Mouse (Mus musculus): ENCODE data around the gene Arl13b. TPM values are rescaled to one million over a fixed set of nuclear protein-coding genes. Genes with fewer than 3 reads are reported as not detected.

The Arl13b gene
- polyA plus RNA-seq (2012; rRNA removed) (16.0 and 21.5 TPM in 2 replicates), polyA plus RNA-seq (2014; fragmentation: Nextera tagmentation; extraction: Ambion mirVana) (23.7 and 24.0 TPM in 2 replicates)

GRCm38 (mm10) chr16:62846498-62847312 is at the start of gene Arl13b:
Arl13b (minus strand) TSS chr16:62847040.
- peak within 1 kb of the TSS; percentile 55 for H3K27ac ChIP-seq (replicated peaks; ENCODE audit: low read depth, low read length)
- ATAC-seq (ENCODE audit: low FRiP score, low read depth) (peak; percentile 100), DNase-seq (ENCODE audit: low spot score) (peak; percentile 98)
- H3K4me3 ChIP-seq (replicated peaks; ENCODE audit: low read length) = peak within 1 kb of the TSS; percentile 77
- peak within 1 kb of the TSS; percentile 77 for H3K9ac ChIP-seq (ENCODE audit: low read depth, low read length, severe bottlenecking)
- H3K4me1 ChIP-seq (ENCODE audit: control insufficient read depth, insufficient read depth, low read length) = peaks cover 8% of the 10 kb centered on the region; the same call in 1 of the 2 replicates
- H3K36me3 ChIP-seq (ENCODE audit: control insufficient read depth, insufficient read depth, low read length) = no peaks in the 10 kb centered on the region
- peak within 1 kb of the TSS; percentile 83 for H3K4me2 ChIP-seq (replicated peaks; ENCODE audit: low read depth, low read length, severe bottlenecking)
- H3K9me3 ChIP-seq (ENCODE audit: control insufficient read depth, low read length) = no peaks in the 10 kb centered on the region
- 0 out of 2 replicates have a peak, but pooled peaks have one; percentile 24 for TF ChIP-seq POLR2A (IDR thresholded peaks at IDR 0.05; ENCODE audit: borderline replicate concordance, extremely low read depth, insufficient read depth, insufficient read length)
- H3K27me3 ChIP-seq (ENCODE audit: control insufficient read depth, insufficient read depth, low read length) = no peaks in the 10 kb centered on the region
- under 1% methylated on average over 52 of the region's 52 CpGs for WGBS

DNA sequence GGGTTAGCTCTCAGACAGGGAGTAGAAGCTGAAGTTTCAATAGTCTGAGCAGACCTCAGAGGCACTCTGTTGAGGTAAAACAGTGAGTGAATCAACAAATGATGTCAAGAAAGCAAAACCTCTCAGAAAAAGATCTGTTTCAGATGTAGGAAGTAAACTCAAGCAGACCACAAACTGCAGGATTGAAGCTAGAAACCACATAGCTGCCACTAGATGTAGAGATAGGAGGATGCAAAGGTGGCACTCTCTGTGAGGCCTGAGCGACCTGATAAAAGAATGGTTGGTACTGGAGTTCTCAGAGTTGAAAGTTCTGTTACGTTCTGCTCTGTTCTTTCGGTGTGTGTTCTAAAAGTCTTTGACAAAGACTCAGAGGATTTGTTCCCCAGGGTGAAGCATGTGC is 49.0 kb upstream of the Arl13b start:
- Histone ChIP-seq H3K27me3 (ENCODE audit: control insufficient read depth, insufficient read depth, low read length) (no peaks in the 10 kb centered on the region), H3K27ac (replicated peaks; ENCODE audit: low read depth, low read length) (no peak overlapping the region), H3K36me3 (ENCODE audit: control insufficient read depth, insufficient read depth, low read length) (no peaks in the 10 kb centered on the region), H3K9me3 (ENCODE audit: control insufficient read depth, low read length) (no peaks in the 10 kb centered on the region), H3K4me2 (replicated peaks; ENCODE audit: low read depth, low read length, severe bottlenecking) (no peak overlapping the region), H3K9ac (ENCODE audit: low read depth, low read length, severe bottlenecking) (no peak overlapping the region), H3K4me1 (ENCODE audit: control insufficient read depth, insufficient read depth, low read length) (no peaks in the 10 kb centered on the region), H3K4me3 (replicated peaks; ENCODE audit: low read length) (no peak overlapping the region)
- DNase-seq (ENCODE audit: low spot score) (no peak), ATAC-seq (ENCODE audit: low FRiP score, low read depth) (no peak)
- TF ChIP-seq POLR2A (IDR thresholded peaks at IDR 0.05; ENCODE audit: borderline replicate concordance, extremely low read depth, insufficient read depth, insufficient read length) = no peak
- WGBS = 93% methylated on average over 3 of the region's 3 CpGs

GRCm38 (mm10) chr16:62874065-62874464 is 27.2 kb upstream of the Arl13b start:
- Histone ChIP-seq H3K4me2 (replicated peaks; ENCODE audit: low read depth, low read length, severe bottlenecking) (no peak overlapping the region), H3K9me3 (ENCODE audit: control insufficient read depth, low read length) (no peaks in the 10 kb centered on the region), H3K27ac (replicated peaks; ENCODE audit: low read depth, low read length) (no peak overlapping the region), H3K27me3 (ENCODE audit: control insufficient read depth, insufficient read depth, low read length) (no peaks in the 10 kb centered on the region), H3K4me1 (ENCODE audit: control insufficient read depth, insufficient read depth, low read length) (no peaks in the 10 kb centered on the region), H3K9ac (ENCODE audit: low read depth, low read length, severe bottlenecking) (no peak overlapping the region), H3K4me3 (replicated peaks; ENCODE audit: low read length) (no peak overlapping the region), H3K36me3 (ENCODE audit: control insufficient read depth, insufficient read depth, low read length) (no peaks in the 10 kb centered on the region)
- TF ChIP-seq POLR2A (IDR thresholded peaks at IDR 0.05; ENCODE audit: borderline replicate concordance, extremely low read depth, insufficient read depth, insufficient read length) = no peak
- DNase-seq (ENCODE audit: low spot score) = no peak
- WGBS = 85% methylated on average over 6 of the region's 6 CpGs
- ATAC-seq (ENCODE audit: low FRiP score, low read depth) = no peak

DNA sequence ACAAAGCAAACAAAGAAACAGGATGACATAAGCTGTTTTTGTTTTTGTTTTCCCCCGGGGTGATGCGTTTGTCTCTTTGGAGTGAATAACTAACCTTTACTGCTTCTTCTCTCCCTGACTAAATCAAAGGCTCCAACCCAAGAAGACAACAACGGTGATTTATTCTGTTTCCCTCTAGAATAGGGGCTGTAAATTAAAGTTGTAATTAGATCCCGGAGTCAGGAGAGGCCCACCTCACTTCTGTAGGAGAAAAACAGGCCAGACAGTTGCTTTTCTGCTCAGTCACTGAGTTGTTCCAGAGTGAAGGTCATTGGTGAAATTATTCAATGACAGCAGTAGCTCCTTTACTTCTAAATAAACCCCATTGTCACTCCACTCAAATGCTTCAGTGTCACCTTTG is 26.3 kb upstream of the Arl13b start:
- no peak overlapping the region for H3K27ac ChIP-seq (replicated peaks; ENCODE audit: low read depth, low read length)
- no peaks in the 10 kb centered on the region for H3K4me1 ChIP-seq (ENCODE audit: control insufficient read depth, insufficient read depth, low read length)
- no peak overlapping the region for H3K4me2 ChIP-seq (replicated peaks; ENCODE audit: low read depth, low read length, severe bottlenecking)
- no peaks in the 10 kb centered on the region for H3K36me3 ChIP-seq (ENCODE audit: control insufficient read depth, insufficient read depth, low read length)
- no peak for ATAC-seq (ENCODE audit: low FRiP score, low read depth)
- no peak for DNase-seq (ENCODE audit: low spot score)
- H3K9me3 ChIP-seq (ENCODE audit: control insufficient read depth, low read length) = no peaks in the 10 kb centered on the region
- H3K9ac ChIP-seq (ENCODE audit: low read depth, low read length, severe bottlenecking) = no peak overlapping the region
- WGBS = 5% methylated on average over 4 of the region's 4 CpGs
- H3K27me3 ChIP-seq (ENCODE audit: control insufficient read depth, insufficient read depth, low read length) = no peaks in the 10 kb centered on the region
- TF ChIP-seq POLR2A (IDR thresholded peaks at IDR 0.05; ENCODE audit: borderline replicate concordance, extremely low read depth, insufficient read depth, insufficient read length) = no peak
- no peak overlapping the region for H3K4me3 ChIP-seq (replicated peaks; ENCODE audit: low read length)

GRCm38 (mm10) chr16:62872688-62873117 is 25.9 kb upstream of the Arl13b start:
- H3K27ac ChIP-seq (replicated peaks; ENCODE audit: low read depth, low read length) = no peak overlapping the region
- no peak overlapping the region for H3K9ac ChIP-seq (ENCODE audit: low read depth, low read length, severe bottlenecking)
- H3K9me3 ChIP-seq (ENCODE audit: control insufficient read depth, low read length) = no peaks in the 10 kb centered on the region
- WGBS = 46% methylated on average over 5 of the region's 5 CpGs
- H3K36me3 ChIP-seq (ENCODE audit: control insufficient read depth, insufficient read depth, low read length) = no peaks in the 10 kb centered on the region
- H3K4me1 ChIP-seq (ENCODE audit: control insufficient read depth, insufficient read depth, low read length) = no peaks in the 10 kb centered on the region
- no peak overlapping the region for H3K4me3 ChIP-seq (replicated peaks; ENCODE audit: low read length)
- DNase-seq (ENCODE audit: low spot score) (no peak), ATAC-seq (ENCODE audit: low FRiP score, low read depth) (no peak)
- no peak overlapping the region for H3K4me2 ChIP-seq (replicated peaks; ENCODE audit: low read depth, low read length, severe bottlenecking)
- TF ChIP-seq POLR2A (IDR thresholded peaks at IDR 0.05; ENCODE audit: borderline replicate concordance, extremely low read depth, insufficient read depth, insufficient read length) = no peak
- no peaks in the 10 kb centered on the region for H3K27me3 ChIP-seq (ENCODE audit: control insufficient read depth, insufficient read depth, low read length)
